Mouse (Mus musculus): Measurements from ENCODE around the gene Rpn2. TPM values are rescaled to one million over a fixed set of nuclear protein-coding genes. Genes with fewer than 3 reads are reported as not detected.

Rpn2 gene
- total RNA-seq, 2 experiments from 2014 or later = 123 to 132 TPM

DNA sequence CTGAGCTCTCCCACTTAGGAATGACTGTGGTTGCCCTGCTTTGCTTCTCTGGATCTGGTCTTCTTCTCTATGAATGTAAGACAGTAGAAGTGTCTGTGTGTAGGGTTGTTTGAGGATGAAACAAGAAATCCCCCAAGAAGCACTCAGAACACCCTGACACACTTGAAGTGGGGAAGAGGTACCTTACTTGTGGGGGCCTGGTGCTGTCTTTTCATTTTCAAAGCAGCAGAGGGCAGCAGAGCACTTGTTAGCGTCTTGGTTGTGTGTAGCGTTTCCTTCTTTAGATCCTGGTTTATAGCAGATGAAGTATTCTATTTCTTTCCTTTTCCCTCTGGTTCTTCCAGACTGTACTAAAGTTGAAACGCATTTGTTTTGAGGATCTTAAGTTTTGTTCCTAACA lies 8.7 kb downstream of the Rpn2 start:
- no peak overlapping the region for H3K27ac ChIP-seq
- H3K4me3 ChIP-seq = no peak overlapping the region
- TF ChIP-seq CTCF (IDR thresholded peaks at IDR 0.05) = peak; percentile 81
- peak; percentile 53 to 55 for DNase-seq (ENCODE audit: extremely low spot score in 1 of 2, low spot score in 2 of 2)
- intact Hi-C loops (cut with DNase I) = loop anchor here (2.0 to 5.0 kb wide), 2 partner anchors 170 to 283 kb away; partner anchors contain the start of gene Blcap

DNA sequence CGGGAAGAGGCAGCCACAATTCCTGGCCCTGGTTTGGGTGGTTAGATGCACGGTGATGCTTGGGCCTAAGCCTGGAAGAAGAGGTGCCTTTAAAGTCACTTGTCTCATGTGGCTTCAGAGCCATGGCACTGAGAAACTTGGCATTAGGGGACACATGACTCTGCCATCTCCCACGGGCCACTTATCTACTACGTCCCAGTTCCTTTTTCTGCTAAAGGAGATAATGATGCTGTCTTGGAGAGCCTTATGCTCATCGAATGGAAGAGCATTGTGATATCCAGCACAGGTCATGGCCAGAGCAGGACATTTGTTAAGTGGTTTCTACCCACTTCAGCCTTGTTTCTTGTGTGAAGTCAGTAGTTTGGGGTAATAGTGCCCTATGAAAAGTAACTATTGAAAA lies 10.2 kb downstream of the Rpn2 start:
- TF ChIP-seq CTCF (IDR thresholded peaks at IDR 0.05) = no peak
- Histone ChIP-seq H3K4me3 (no peak overlapping the region), H3K27ac (no peak overlapping the region)
- intact Hi-C loops (cut with DNase I) = loop anchor here (5.0 kb wide), 1 partner anchor 168 kb away; no protein-coding TSS in a partner anchor
- no peak for DNase-seq (ENCODE audit: extremely low spot score in 1 of 2, low spot score in 2 of 2)

DNA sequence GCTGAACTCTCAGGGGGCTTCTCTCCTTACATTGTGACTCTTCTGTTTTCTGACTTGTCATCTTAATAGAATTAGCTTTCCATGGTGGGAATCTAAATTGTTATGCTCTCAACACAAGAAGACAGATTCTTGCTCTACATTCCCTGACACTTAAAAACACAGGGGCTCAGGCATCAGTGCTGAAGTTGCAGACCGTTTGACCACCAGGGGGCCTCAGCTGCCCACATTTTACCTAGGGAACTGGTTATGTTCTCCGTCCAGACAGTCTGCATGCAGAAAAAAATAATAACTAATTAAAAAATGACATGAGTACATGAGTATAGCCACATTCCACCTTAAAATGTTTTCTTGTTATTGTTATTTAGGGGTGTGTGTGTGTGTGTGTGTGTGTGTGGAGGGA lies 13.3 kb downstream of the Rpn2 start:
- no peak overlapping the region for H3K4me3 ChIP-seq
- intact Hi-C loops (cut with DNase I) = loop anchor here (2.0 kb wide), 1 partner anchor 47 kb away; no protein-coding TSS in a partner anchor
- DNase-seq (ENCODE audit: extremely low spot score in 1 of 2, low spot score in 2 of 2) = peak; percentile 69 to 81
- TF ChIP-seq CTCF (IDR thresholded peaks at IDR 0.05) = peak; percentile 85
- no peak overlapping the region for H3K27ac ChIP-seq

DNA sequence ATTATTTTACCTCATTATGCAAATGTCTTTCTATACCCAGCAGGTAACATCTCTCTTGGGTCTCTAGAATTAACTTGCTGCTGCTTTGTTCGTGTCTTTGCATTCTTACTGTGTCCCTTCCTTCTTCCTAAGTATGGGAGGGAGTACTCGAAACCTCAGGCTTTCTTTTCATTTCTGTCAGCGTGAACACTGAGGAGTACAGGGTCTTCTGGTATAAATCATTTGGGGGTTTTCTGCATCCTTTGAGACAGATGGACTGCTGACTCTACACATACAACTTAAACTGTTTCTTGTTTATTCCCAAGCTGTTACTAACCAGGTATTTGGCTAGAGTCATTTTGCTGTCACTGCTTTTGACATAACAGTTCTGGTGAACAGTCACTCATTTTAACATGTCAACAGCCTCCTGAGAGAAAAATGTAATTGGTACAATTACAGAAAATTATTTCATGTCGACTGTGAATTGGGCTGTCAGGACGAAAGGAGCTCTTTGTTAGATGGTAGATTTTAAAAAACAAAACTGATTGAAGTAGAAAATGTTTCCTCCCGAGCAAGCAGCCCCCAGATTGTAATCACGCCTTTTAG lies 17.4 kb downstream of the Rpn2 start:
- no peak for TF ChIP-seq CTCF (IDR thresholded peaks at IDR 0.05)
- no peak overlapping the region for H3K4me3 ChIP-seq
- H3K27ac ChIP-seq = no peak overlapping the region
- intact Hi-C loops (cut with DNase I) = no loop called here
- no peak for DNase-seq (ENCODE audit: extremely low spot score in 1 of 2, low spot score in 2 of 2)

DNA sequence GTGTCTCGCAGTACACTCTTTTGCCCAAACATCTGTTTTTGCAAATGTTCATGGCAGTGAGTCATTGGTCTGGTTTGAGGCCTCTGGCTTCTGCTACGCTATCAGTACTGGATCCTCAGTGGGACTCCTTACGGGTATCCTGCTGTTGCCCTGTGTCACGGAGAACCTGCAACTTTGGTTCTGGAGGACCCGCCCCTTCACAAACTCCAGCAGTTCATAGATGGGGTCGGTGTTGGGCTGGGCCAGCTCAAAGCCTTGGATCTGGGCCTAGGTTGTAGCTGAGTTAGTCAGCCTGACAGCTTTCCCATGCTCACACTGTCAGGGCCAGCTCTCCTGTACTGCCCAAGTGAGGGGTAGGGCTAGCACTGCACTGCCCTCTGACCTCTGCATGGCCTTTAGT lies 21.2 kb downstream of the Rpn2 start:
- Histone ChIP-seq H3K27ac (no peak overlapping the region), H3K4me3 (no peak overlapping the region)
- DNase-seq (ENCODE audit: extremely low spot score in 1 of 2, low spot score in 2 of 2) = no peak
- TF ChIP-seq CTCF (IDR thresholded peaks at IDR 0.05) = no peak
- intact Hi-C loops (cut with DNase I) = no loop called here

DNA sequence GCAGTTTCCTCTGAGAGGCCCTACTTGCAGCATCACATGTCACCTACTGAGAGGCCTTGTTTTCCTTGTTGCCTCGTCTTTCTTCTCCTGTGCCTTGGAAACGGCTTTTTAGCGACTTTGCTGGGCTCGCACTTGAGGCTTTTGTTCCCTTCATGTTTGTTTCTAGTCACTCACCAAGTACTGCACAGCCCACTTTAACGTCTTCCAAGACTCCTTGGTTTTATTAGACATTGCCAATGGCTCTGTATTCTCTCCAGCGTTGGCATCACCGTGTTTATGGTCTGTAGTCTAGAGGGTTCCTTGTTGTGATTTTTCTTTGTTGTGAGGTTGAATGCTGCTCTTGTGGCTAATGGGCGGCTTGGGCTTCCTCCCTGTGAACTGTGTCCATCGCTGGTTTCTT lies 24.3 kb downstream of the Rpn2 start:
- intact Hi-C loops (cut with DNase I) = no loop called here
- Histone ChIP-seq H3K27ac (peak overlapping the region; percentile 21; the same call in 1 of the 2 replicates), H3K4me3 (no peak overlapping the region)
- no peak for TF ChIP-seq CTCF (IDR thresholded peaks at IDR 0.05)
- no peak for DNase-seq (ENCODE audit: extremely low spot score in 1 of 2, low spot score in 2 of 2)

DNA sequence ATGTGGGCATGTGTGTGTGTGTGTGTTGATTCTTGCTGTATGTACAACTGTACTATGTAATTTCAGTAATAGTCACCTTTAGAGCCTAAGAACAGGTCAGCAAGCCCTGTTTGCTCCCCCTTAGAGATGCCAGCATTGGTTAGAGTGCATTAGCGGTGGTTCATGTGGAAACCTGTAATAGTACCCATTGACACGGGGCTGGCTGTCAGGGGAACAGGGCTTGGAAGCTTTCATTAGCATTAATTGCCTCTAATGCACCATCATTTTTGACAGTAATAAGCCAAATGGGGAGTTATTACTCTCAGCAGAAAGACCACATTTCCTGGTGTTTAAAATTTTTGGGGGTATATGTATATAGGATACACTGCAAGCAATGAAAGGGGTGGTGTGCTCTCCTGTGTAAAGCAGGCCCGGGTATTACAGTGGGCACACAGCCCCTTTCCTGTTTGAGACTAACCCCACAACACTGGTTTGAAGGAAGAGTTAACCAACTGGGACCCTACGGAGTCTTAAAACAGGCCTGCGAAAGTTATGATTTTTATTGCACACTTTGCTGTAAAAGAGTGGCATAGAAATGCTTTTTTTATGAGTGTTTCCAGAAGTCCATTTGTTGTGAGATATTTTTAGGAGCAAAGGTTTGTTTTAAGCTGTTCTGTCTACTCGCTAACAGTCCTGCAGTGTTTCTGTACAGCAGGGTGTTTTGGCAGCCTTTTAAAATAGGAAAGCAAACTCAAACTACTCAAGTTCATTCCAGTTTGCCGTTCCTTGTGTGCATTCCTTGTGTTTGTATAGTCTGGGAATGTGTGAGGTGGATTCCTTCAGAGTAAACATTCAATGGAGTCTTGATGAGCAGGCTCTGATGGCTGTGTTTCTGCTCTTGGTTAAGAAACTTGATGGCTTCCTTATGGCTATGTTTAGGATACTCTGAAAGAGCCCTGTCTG lies 27.5 kb downstream of the Rpn2 start:
- Histone ChIP-seq H3K27ac (no peak overlapping the region), H3K4me3 (no peak overlapping the region)
- no peak for DNase-seq (ENCODE audit: extremely low spot score in 1 of 2, low spot score in 2 of 2)
- intact Hi-C loops (cut with DNase I) = no loop called here
- TF ChIP-seq CTCF (IDR thresholded peaks at IDR 0.05) = no peak

DNA sequence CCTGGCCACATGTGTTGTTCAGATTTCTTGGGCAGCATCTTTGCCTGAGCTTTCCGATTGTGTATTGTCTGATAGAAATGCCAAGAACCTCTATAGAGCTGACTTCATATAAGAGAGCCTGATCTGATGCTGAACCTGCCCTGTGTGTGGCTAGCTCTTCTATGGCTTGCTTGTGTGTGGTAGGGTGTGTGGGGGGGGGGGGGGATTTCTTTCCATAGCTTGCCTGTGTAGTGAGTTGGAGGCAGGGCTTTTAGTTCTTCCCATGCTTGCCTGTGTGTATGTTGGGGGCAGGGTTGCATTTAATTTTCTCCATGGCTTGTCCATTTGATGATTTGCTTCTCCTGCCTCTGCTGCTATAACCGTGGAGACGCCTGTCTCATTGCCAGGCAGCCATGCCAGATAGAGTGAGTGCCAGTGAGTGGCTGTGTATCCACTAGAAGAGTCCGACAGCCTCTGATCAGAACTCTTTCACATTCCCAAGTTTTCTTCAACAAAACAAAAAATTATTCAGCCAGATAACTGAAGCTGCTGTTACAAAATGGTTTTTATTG lies 29.0 kb downstream of the Rpn2 start:
- intact Hi-C loops (cut with DNase I) = no loop called here
- no peak for DNase-seq (ENCODE audit: extremely low spot score in 1 of 2, low spot score in 2 of 2)
- no peak overlapping the region for H3K4me3 ChIP-seq
- no peak overlapping the region for H3K27ac ChIP-seq
- no peak for TF ChIP-seq CTCF (IDR thresholded peaks at IDR 0.05)

DNA sequence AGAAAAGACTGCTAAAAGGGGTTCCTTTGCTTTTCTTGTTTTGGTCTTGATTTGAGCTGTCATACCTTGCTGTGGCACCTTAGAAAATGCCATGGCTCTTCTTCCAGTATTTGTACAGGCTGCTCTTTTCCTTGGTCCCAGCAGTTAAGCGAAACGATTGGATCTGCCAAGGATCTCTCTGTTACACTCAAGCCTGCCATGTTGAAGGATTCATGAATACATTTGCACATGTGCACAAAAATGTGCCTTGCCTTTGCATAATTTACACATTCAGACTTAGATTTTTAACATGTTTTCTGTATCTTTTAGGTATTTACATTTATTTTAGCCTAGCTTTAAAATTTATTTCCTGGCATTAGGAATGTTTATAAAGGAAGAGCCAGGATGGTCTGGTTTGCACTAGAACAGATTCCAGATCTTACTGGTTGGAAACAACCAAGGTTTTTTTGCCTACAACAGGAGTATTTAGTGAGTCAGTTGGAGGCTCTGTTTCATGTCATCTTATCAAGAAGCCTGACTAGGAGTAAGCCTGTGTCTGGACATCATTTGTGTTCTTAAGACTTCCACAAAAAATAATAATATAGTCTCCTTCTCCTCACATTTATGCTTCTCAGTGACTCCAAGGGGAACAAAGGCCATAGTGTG lies 29.6 kb downstream of the Rpn2 start:
- no peak overlapping the region for H3K27ac ChIP-seq
- no peak overlapping the region for H3K4me3 ChIP-seq
- DNase-seq (ENCODE audit: extremely low spot score in 1 of 2, low spot score in 2 of 2) = no peak
- intact Hi-C loops (cut with DNase I) = no loop called here
- TF ChIP-seq CTCF (IDR thresholded peaks at IDR 0.05) = no peak

DNA sequence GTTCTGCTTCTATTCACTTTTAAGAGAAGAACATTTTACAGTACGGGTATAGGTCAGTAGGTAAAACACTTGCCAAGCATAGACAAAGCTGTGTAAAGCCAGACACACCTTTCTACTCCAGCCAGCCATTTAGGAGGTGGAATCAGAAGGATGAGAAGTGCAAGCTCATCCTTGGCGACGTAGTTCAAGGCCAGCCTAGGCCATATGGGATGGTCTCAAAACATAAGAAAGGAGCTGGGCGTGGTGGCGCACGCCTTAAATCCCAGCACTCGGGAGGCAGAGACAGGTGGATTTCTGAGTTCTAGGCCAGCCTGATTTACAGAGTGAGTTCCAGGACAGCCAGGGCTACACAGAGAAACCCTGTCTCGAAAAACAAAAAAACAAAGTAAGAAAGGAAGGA lies 30.8 kb downstream of the Rpn2 start:
- TF ChIP-seq CTCF (IDR thresholded peaks at IDR 0.05) = no peak
- Histone ChIP-seq H3K4me3 (no peak overlapping the region), H3K27ac (no peak overlapping the region)
- no peak for DNase-seq (ENCODE audit: extremely low spot score in 1 of 2, low spot score in 2 of 2)
- intact Hi-C loops (cut with DNase I) = no loop called here

DNA sequence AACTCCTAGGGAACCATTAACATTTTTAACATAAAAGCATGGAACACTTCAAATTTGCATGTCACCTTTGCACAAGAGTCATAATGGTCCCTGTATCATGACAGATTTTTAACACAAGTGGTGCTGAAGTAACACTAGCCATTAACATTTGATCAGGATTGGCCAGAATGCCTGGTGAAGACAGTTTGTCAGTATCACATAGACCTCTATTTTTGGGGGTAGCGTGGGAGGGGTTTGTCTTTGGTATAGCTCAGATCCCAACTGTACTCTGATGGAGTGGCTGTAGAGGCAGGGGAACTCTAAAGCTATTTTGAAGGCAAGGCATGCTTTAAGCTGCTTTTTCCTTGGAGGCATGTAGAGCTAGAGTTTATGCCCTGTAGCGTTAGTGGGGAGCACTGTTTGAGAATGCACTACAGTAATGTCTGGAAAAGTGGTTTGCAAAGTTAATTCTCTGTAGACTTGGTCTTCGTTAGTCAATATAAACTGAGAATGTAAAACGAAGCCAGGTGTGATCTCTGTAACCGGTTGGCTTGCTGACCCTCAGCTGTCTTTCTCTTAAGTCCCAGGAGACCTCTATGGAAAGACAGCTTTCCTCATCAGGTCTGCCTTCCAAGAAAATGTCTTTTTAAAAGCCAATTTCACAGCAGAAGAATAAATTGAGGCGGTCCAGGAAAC lies 32.3 kb downstream of the Rpn2 start:
- Histone ChIP-seq H3K4me3 (no peak overlapping the region), H3K27ac (no peak overlapping the region)
- DNase-seq (ENCODE audit: extremely low spot score in 1 of 2, low spot score in 2 of 2) = no peak
- no peak for TF ChIP-seq CTCF (IDR thresholded peaks at IDR 0.05)
- intact Hi-C loops (cut with DNase I) = no loop called here
